Mouse (Mus musculus) monocyte, adult 5-6 weeks (primary cell): ENCODE measurements around the gene Flot1. TPM values are rescaled to one million over a fixed set of nuclear protein-coding genes. Genes with fewer than 3 reads are reported as not detected.

Source experiments
- total RNA-seq: library from RNA; stranded (forward); fragments of 200-1000, 200-491, 200-594 nt; gene quantifications from 3 replicates; pipeline ENCODE4 v1.2.3, GENCODE M21; 2017

Flot1 gene
- total RNA-seq, 1 experiment from 2014 or later = 77.9 TPM

Other genes starting within 250 kb of the Flot1 start
- gene Sfta2, start 221.7 kb upstream of the Flot1 start, total RNA-seq = not detected in 3 replicates
- gene Gm9573, start 196.6 kb upstream of the Flot1 start, total RNA-seq = not detected in 3 replicates
- gene Mucl3, start 179.5 kb upstream of the Flot1 start, total RNA-seq = not detected in 3 replicates
- gene Vars2, start 155.6 kb upstream of the Flot1 start, total RNA-seq = 7.4 to 13.8 TPM (median 11.3 TPM) in 3 replicates
- gene Gtf2h4, start 149.5 kb upstream of the Flot1 start, total RNA-seq = 10.9 to 22.5 TPM (median 13.5 TPM) in 3 replicates
- gene Ddr1, start 118.6 kb upstream of the Flot1 start, total RNA-seq = 0.67 to 1.2 TPM in 2 of 3 replicates, not detected in the other
- gene Ier3, start 1.5 kb upstream of the Flot1 start, total RNA-seq = 17.2 to 77.7 TPM (median 52.8 TPM) in 3 replicates
- 138 to 179 TPM (median 139 TPM) in 3 replicates for gene Tubb5, start 15.1 kb downstream of the Flot1 start, total RNA-seq
- gene Mdc1, start 18.3 kb downstream of the Flot1 start, total RNA-seq = 10.9 to 26.0 TPM (median 11.1 TPM) in 3 replicates
- gene Nrm, start 38.1 kb downstream of the Flot1 start, total RNA-seq = 18.1 to 25.9 TPM (median 25.6 TPM) in 3 replicates
- gene Ppp1r18, start 42.4 kb downstream of the Flot1 start, total RNA-seq = 65.6 to 113 TPM (median 72.3 TPM) in 3 replicates
- 67.7 to 106 TPM (median 105 TPM) in 3 replicates for gene Dhx16, start 56.6 kb downstream of the Flot1 start, total RNA-seq
- gene 2310061I04Rik, start 74.2 kb downstream of the Flot1 start, total RNA-seq = 1.8 to 10.4 TPM (median 5.7 TPM) in 3 replicates
- 13.9 to 18.7 TPM (median 14.2 TPM) in 3 replicates for gene Atat1, start 86.8 kb downstream of the Flot1 start, total RNA-seq
- 26.6 to 31.6 TPM (median 29.0 TPM) in 3 replicates for gene Mrps18b, start 93.2 kb downstream of the Flot1 start, total RNA-seq
- 103 to 230 TPM (median 106 TPM) in 3 replicates for gene Ppp1r10, start 93.2 kb downstream of the Flot1 start, total RNA-seq
- 177 to 254 TPM (median 221 TPM) in 3 replicates for gene Abcf1, start 146.5 kb downstream of the Flot1 start, total RNA-seq
- 23.0 to 44.8 TPM (median 31.8 TPM) in 3 replicates for gene Gnl1, start 156.6 kb downstream of the Flot1 start, total RNA-seq
- 14.8 to 25.6 TPM (median 22.1 TPM) in 3 replicates for gene Prr3, start 157.0 kb downstream of the Flot1 start, total RNA-seq
- gene H2-T24, start 197.3 kb downstream of the Flot1 start, total RNA-seq = 59.4 to 98.9 TPM (median 63.8 TPM) in 3 replicates
- gene H2-T23, start 209.6 kb downstream of the Flot1 start, total RNA-seq = 372 to 405 TPM (median 385 TPM) in 3 replicates
- 122 to 131 TPM (median 124 TPM) in 3 replicates for gene H2-T22, start 219.5 kb downstream of the Flot1 start, total RNA-seq
- gene Gm6034, start 219.7 kb downstream of the Flot1 start, total RNA-seq = 0.49 to 1.0 TPM in 2 of 3 replicates, not detected in the other
- 0.64 TPM in 1 of 3 replicates, not detected in the others for gene Gm11127, start 235.1 kb downstream of the Flot1 start, total RNA-seq